Mouse (Mus musculus): ENCODE measurements around the gene Gbf1.

DNA sequence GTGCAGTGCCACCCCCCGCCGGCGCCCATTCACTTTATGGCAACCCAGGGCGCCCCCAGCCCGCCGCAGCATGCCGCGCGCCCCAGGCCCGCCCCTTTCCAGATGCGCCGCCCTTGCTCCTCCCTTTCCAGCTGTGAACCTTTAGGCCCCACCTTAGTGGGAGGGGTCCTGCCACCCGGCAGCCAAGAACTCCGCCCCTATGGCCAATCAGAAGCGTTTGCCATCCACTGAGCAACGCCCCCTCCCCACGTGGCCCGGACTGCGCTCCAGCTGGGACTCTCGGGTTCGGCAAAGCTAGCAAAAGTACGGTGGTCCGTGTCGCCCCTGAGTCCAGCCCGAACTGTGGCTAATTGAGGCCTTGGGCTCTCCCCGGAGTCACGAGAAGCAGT, 3.9 kb upstream of the Gbf1 start:
- TF ChIP-seq POLR2A (IDR thresholded peaks at IDR 0.05; ENCODE audit: insufficient read depth, low read depth, low read length), result no peak
- no peak for TF ChIP-seq CTCF (IDR thresholded peaks at IDR 0.05; ENCODE audit: insufficient read depth, low read depth, low read length)
